Mouse (Mus musculus) CH12.LX (cell line): Measurements from ENCODE around the gene Creb3. TPM values are rescaled to one million over a fixed set of nuclear protein-coding genes. Genes with fewer than 3 reads are reported as not detected.

Source experiments
- DNase-seq: peaks from one replicate; pipeline ENCODE4 v3.0.0-alpha.2; 2013; ENCODE audit errors: extremely low read depth
- H3K27ac ChIP-seq: 2 replicates; pipeline ENCODE4 v1.5.1; 2012; ENCODE audit warnings: low read depth, mild to moderate bottlenecking, control low read depth, moderate library complexity; ENCODE audit not compliant: insufficient read depth
- H3K27me3 ChIP-seq: replicated peaks from 2 replicates; pipeline ENCODE3; 2012; ENCODE audit warnings: inconsistent platforms
- H3K36me3 ChIP-seq, 2 experiments: replicated peaks in 1 of 2; 2 replicates each; pipeline versions ENCODE3 to v1.6.1; 2012; ENCODE audit warnings: inconsistent platforms in 1 of 2, low read length in 1 of 2, mild to moderate bottlenecking in 1 of 2, mixed read lengths in 1 of 2, moderate library complexity in 1 of 2; ENCODE audit not compliant: control insufficient read depth in 1 of 2, insufficient read depth in 1 of 2
- H3K4me1 ChIP-seq, 2 experiments: 2 replicates each; pipeline ENCODE4 v1.6.1; 2012; ENCODE audit warnings: inconsistent platforms in 1 of 2, moderate library complexity in 1 of 2; ENCODE audit not compliant: insufficient read depth in 2 of 2, control insufficient read depth in 1 of 2
- H3K4me2 ChIP-seq: 2 replicates; pipeline ENCODE4 v1.6.1; 2012; ENCODE audit warnings: low read depth, mild to moderate bottlenecking, control low read depth; ENCODE audit not compliant: poor library complexity, insufficient read depth, severe bottlenecking
- H3K4me3 ChIP-seq, 3 experiments: fragments of 150-350 bp in 1 of 3; sonication (generic) in 1 of 3; replicated peaks in 1 of 3; 2 replicates each; pipeline versions ENCODE3 to v1.5.1; 2011 to 2012; ENCODE audit warnings: low read depth in 2 of 3, low read length in 2 of 3, mild to moderate bottlenecking in 2 of 3, moderate library complexity in 2 of 3, control low read depth in 1 of 3, improper control_type of control experiment in 1 of 3, inconsistent platforms in 1 of 3, mixed read lengths in 1 of 3; ENCODE audit not compliant: poor library complexity in 1 of 3
- H3K79me2 ChIP-seq: replicated peaks from 2 replicates; pipeline ENCODE4 v1.6.1; 2012; ENCODE audit warnings: mild to moderate bottlenecking, moderate library complexity; ENCODE audit not compliant: control insufficient read depth, poor library complexity, insufficient read depth, severe bottlenecking; ENCODE audit errors: extremely low read depth
- H3K9ac ChIP-seq: 2 replicates; pipeline ENCODE4 v1.6.1; 2012; ENCODE audit warnings: low read depth, mild to moderate bottlenecking, control low read depth, moderate library complexity; ENCODE audit not compliant: insufficient read depth
- H3K9me3 ChIP-seq: replicated peaks from 2 replicates; pipeline ENCODE3; 2012; ENCODE audit warnings: low read length, inconsistent platforms, mixed read lengths
- BHLHE40 ChIP-seq: IDR thresholded peaks from 2 replicates; pipeline ENCODE4 v1.6.1; 2011; ENCODE audit warnings: mild to moderate bottlenecking, low read depth, low read length, improper control_type of control experiment
- CHD1 ChIP-seq: IDR thresholded peaks from 2 replicates; pipeline ENCODE4 v1.6.1; 2012; ENCODE audit warnings: low read depth, low read length, improper control_type of control experiment, inconsistent platforms
- CHD2 ChIP-seq: IDR thresholded peaks from 2 replicates; pipeline ENCODE4 v1.6.1; 2011; ENCODE audit warnings: low read length, improper control_type of control experiment
- E2F4 ChIP-seq: IDR thresholded peaks from 2 replicates; pipeline ENCODE4 v1.6.1; 2011; ENCODE audit warnings: low read depth, low read length, improper control_type of control experiment; ENCODE audit not compliant: insufficient replicate concordance
- ELF1 ChIP-seq: IDR thresholded peaks from 2 replicates; pipeline ENCODE4 v1.6.1; 2014; ENCODE audit warnings: low read depth, mild to moderate bottlenecking, inconsistent platforms, low read length, improper control_type of control experiment
- EP300 ChIP-seq: IDR thresholded peaks from 2 replicates; pipeline ENCODE4 v1.6.1; 2011; ENCODE audit warnings: low read length, improper control_type of control experiment
- ETS1 ChIP-seq: conservative IDR thresholded peaks from 2 replicates; pipeline ENCODE4 v1.6.1; 2012; ENCODE audit warnings: low read depth, mild to moderate bottlenecking, inconsistent platforms, low read length, improper control_type of control experiment, moderate library complexity
- HCFC1 ChIP-seq: IDR thresholded peaks from 2 replicates; pipeline ENCODE4 v1.6.1; 2012; ENCODE audit warnings: low read depth, mild to moderate bottlenecking, inconsistent platforms, low read length, improper control_type of control experiment
- MAX ChIP-seq: IDR thresholded peaks from 2 replicates; pipeline ENCODE4 v1.6.1; 2011; ENCODE audit warnings: low read length, improper control_type of control experiment
- MEF2A ChIP-seq: IDR thresholded peaks from 2 replicates; pipeline ENCODE4 v1.6.1; 2014; ENCODE audit warnings: low read depth, mild to moderate bottlenecking, inconsistent platforms, low read length, improper control_type of control experiment, borderline replicate concordance
- MXI1 ChIP-seq: IDR thresholded peaks from 2 replicates; pipeline ENCODE4 v1.6.1; 2011; ENCODE audit warnings: mild to moderate bottlenecking, low read depth, low read length, improper control_type of control experiment
- MYC ChIP-seq: IDR thresholded peaks from 2 replicates; pipeline ENCODE4 v1.6.1; 2011; ENCODE audit warnings: low read depth, mild to moderate bottlenecking, improper control_type of control experiment, low read length
- NELFE ChIP-seq: IDR thresholded peaks from 2 replicates; pipeline ENCODE4 v1.6.1; 2011; ENCODE audit warnings: low read depth, low read length, improper control_type of control experiment
- NRF1 ChIP-seq: IDR thresholded peaks from 2 replicates; pipeline ENCODE4 v1.6.1; 2014; ENCODE audit warnings: low read depth, mild to moderate bottlenecking, inconsistent platforms, low read length, improper control_type of control experiment, moderate library complexity
- POLR2A ChIP-seq: IDR thresholded peaks from 2 replicates; pipeline ENCODE4 v1.6.1; 2011; ENCODE audit warnings: low read depth, mild to moderate bottlenecking, improper control_type of control experiment, low read length
- RAD21 ChIP-seq: IDR thresholded peaks from 2 replicates; pipeline ENCODE4 v1.6.1; 2011; ENCODE audit warnings: low read depth, mild to moderate bottlenecking, low read length, improper control_type of control experiment, moderate library complexity
- ZC3H11A ChIP-seq: IDR thresholded peaks from 2 replicates; pipeline ENCODE4 v1.6.1; 2012; ENCODE audit warnings: low read depth, mild to moderate bottlenecking, inconsistent platforms, low read length, improper control_type of control experiment
- ZNF384 ChIP-seq: IDR thresholded peaks from 2 replicates; pipeline ENCODE4 v1.6.1; 2012; ENCODE audit warnings: low read depth, low read length, improper control_type of control experiment, inconsistent platforms
- dilution Hi-C: fragments of 300-500 bp; cut with MboI; formaldehyde crosslinking; loops from 2 replicates; pipeline ENCODE4 v1.14.3; 2020; ENCODE audit warnings: low sequenced_read_pairs; ENCODE audit not compliant: extremely low pct_unique_long_range_greater_than_20kb, extremely low pct_ligation_motif_present
- in situ Hi-C: fragments of 300-500 bp; cut with MboI; formaldehyde crosslinking; loops from 3 replicates; pipeline ENCODE4 v1.14.3; 2019; ENCODE audit warnings: low sequenced_read_pairs, low pct_ligation_motif_present, low pct_unique_long_range_greater_than_20kb, mixed read lengths
- polyA plus RNA-seq: library from polyadenylated mRNA; unstranded; fragments of >175 nt; gene quantifications from 2 replicates; pipeline ENCODE4 v1.2.1, GENCODE M21; 2012; ENCODE audit warnings: low read depth; ENCODE audit not compliant: insufficient read length
- total RNA-seq, 2 experiments: library from RNA; depleted of rRNA; stranded (reverse); fragments of 300-350 nt in 1 of 2; fragments of >200 nt in 1 of 2; gene quantifications; 2 replicates each; pipeline ENCODE4 v1.2.3; 2012 to 2014

Gene Creb3
- total and polyA plus RNA-seq, 3 experiments = 26.1 to 33.1 (median 32.9) TPM

DNA sequence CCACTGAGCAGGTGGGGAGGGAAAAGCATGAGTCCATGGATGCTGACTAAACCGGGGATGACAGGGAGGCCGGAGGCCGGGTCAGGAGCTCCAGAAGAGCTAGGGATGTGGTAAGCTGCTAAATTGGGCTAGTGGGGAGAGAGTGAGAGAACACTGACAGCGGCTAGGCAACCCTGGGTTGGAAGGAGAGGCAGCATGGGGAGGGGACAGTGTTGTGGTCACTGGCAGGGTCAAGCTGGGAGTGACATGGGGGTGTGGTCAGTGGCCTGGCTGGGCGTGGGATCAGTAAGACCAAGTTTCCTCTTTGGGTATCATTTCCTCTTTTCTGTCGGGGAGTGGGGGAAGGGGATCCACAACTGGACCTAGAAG, 1.9 kb upstream of the Creb3 start (continued):
- TF ChIP-seq E2F4 = no peak
- TF ChIP-seq MYC = 0 out of 2 replicates have a peak, but pooled peaks have one; percentile 41
- TF ChIP-seq CHD1 = 0 out of 2 replicates have a peak, but pooled peaks have one; percentile 43
- no peak; the same call in 1 of the 2 replicates for TF ChIP-seq HCFC1
- TF ChIP-seq MEF2A = peak; percentile 84
- peak; percentile 64 for TF ChIP-seq MAX
- peak; percentile 90 for TF ChIP-seq MXI1
- no peak for TF ChIP-seq POLR2A
- 0 out of 2 replicates have a peak, but pooled peaks have one; percentile 24 for TF ChIP-seq NRF1
- TF ChIP-seq BHLHE40 = peak; percentile 62
- no peak for TF ChIP-seq ZNF384
- no peak for TF ChIP-seq ZC3H11A
- TF ChIP-seq CHD2 = peak; percentile 83
- no peak for TF ChIP-seq NELFE
- no peak for TF ChIP-seq RAD21

DNA sequence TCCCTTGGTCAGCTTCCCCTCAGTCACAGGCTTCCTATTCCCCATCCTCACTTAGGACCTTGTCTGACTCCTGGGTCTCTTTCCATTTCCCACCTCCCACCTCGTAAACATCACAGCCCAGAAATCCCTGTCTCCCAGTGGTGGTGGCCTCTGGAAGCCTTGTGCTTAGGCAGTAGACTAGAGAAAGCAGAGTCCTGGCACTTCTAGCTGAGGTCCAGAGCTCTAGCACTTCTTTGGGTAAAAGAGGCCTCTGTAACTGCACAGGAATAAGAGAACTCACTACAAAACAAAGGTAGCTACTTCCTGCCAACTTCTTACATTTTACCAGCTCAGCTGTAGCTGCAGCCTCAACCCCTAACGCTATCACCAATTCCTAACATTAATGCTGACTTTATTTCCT, 1.2 kb upstream of the Creb3 start:
- H3K27ac ChIP-seq = peak overlapping the region; percentile 65
- peak overlapping the region; percentile 94 for H3K9ac ChIP-seq
- H3K4me3 ChIP-seq = peak overlapping the region; percentile 85 to 90 (median 89)
- peaks cover 46% of the 10 kb centered on the region for H3K79me2 ChIP-seq
- no peak for DNase-seq
- H3K4me2 ChIP-seq = peak overlapping the region; percentile 92
- no peaks in the 10 kb centered on the region for H3K27me3 ChIP-seq
- peaks cover 21 to 59% of the 10 kb centered on the region in 2 experiments for H3K4me1 ChIP-seq
- dilution Hi-C loops (no loop called here), in situ Hi-C loops (loop anchor here (25.0 kb wide), 1 partner anchor 549 kb away; the partner anchor contains the start of genes Fancg and Vcp)
- H3K36me3 ChIP-seq = peaks cover 19 to 46% of the 10 kb centered on the region in 2 experiments
- no peaks in the 10 kb centered on the region for H3K9me3 ChIP-seq
- TF ChIP-seq ZNF384 (no peak), EP300 (no peak), BHLHE40 (no peak), ETS1 (no peak), MXI1 (no peak), E2F4 (no peak)

DNA sequence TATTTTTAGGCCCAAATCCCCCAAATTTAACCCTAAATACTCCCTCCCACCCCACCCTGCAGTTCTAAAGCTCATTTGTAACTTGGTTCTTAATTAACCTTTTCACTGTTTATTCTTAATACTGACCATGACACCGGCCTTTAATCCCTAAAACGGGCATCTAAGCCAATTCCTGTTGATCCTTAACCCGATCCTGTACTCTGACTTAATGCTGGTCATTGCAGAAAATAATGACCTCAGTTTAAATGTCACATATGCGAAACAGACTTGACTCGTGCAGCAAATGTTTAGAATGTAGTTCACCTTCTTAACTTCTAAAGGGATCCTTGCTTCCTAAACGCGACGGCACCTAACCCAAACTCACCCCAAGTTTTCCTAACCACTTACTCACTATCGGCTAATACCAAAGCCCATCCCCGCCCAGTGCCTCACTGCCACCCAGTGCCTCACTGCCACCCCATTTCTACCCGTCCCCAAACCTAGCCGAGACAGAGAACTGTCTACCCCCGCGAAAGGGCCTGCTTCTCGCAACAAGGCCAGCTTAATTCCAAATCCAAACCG, 616 bp upstream of the Creb3 start:
- DNase-seq = no peak
- Histone ChIP-seq H3K36me3 (peaks cover 19 to 46% of the 10 kb centered on the region in 2 experiments), H3K27ac (peak overlapping the region; percentile 86), H3K79me2 (peaks cover 46% of the 10 kb centered on the region), H3K4me2 (peak overlapping the region; percentile 92), H3K9me3 (no peaks in the 10 kb centered on the region), H3K9ac (peak overlapping the region; percentile 94), H3K4me3 (peak overlapping the region; percentile 85 to 90 (median 89)), H3K4me1 (peaks cover 21 to 53% of the 10 kb centered on the region in 2 experiments), H3K27me3 (no peaks in the 10 kb centered on the region)
- dilution Hi-C loops (no loop called here), in situ Hi-C loops (loop anchor here (25.0 kb wide), 1 partner anchor 549 kb away; the partner anchor contains the start of genes Fancg and Vcp)
- TF ChIP-seq ELF1 (no peak), BHLHE40 (no peak)
